Mouse (Mus musculus) myocyte (in vitro differentiated cells): ENCODE data around the gene Cables2. TPM values are rescaled to one million over a fixed set of nuclear protein-coding genes. Genes with fewer than 3 reads are reported as not detected.
"Not testable (repeated sequence)": the region's sequence is repeated elsewhere in the genome, so short reads cannot be mapped to it uniquely, and the experiment has no call there.

Experiments used
- H3K27me3 ChIP-seq: one replicate; pipeline ENCODE4 v1.6.1; 2011; ENCODE audit not compliant: control insufficient read depth, insufficient read depth, insufficient read length
- H3K36me3 ChIP-seq: one replicate; pipeline ENCODE4 v1.6.1; 2011; ENCODE audit not compliant: control insufficient read depth, insufficient read depth
- H3K4me2 ChIP-seq: one replicate; pipeline ENCODE4 v1.6.1; 2011; ENCODE audit warnings: low read depth, control low read depth
- H3K4me3 ChIP-seq: one replicate; pipeline ENCODE4 v1.5.1; 2011; ENCODE audit warnings: mild to moderate bottlenecking, control low read depth, moderate library complexity
- H3K79me2 ChIP-seq: one replicate; pipeline ENCODE4 v1.6.1; 2011; ENCODE audit not compliant: control insufficient read depth, insufficient read depth
- H3ac ChIP-seq: one replicate; pipeline ENCODE4 v1.6.1; 2011; ENCODE audit not compliant: control insufficient read depth, insufficient read length
- CEBPB ChIP-seq: IDR thresholded peaks from 2 replicates; pipeline ENCODE4 v1.6.1; 2011; ENCODE audit warnings: mild to moderate bottlenecking, moderate library complexity; ENCODE audit not compliant: poor library complexity, insufficient read depth, severe bottlenecking
- E2F4 ChIP-seq: IDR thresholded peaks from one replicate; pipeline ENCODE4 v1.6.1; 2011; ENCODE audit warnings: mild to moderate bottlenecking, control low read depth, moderate library complexity; ENCODE audit not compliant: insufficient read depth
- MAX ChIP-seq: IDR thresholded peaks from one replicate; pipeline ENCODE4 v1.6.1; 2011; ENCODE audit warnings: low read depth, mild to moderate bottlenecking, control low read depth
- MYOD1 ChIP-seq, 3 experiments: IDR thresholded peaks; one replicate each; pipeline ENCODE4 v1.6.1; 2011; ENCODE audit warnings: control low read depth in 2 of 3, low read depth in 2 of 3, mild to moderate bottlenecking in 2 of 3, moderate library complexity in 1 of 3; ENCODE audit not compliant: insufficient read length in 2 of 3, control insufficient read depth in 1 of 3
- MYOG ChIP-seq, 3 experiments: IDR thresholded peaks; one replicate each; pipeline ENCODE4 v1.6.1; 2011; ENCODE audit warnings: control low read depth in 2 of 3, low read depth in 2 of 3, mild to moderate bottlenecking in 2 of 3; ENCODE audit not compliant: insufficient read length in 2 of 3, control insufficient read depth in 1 of 3, insufficient read depth in 1 of 3
- POLR2A ChIP-seq: IDR thresholded peaks from one replicate; pipeline ENCODE4 v1.6.1; 2011; ENCODE audit warnings: low read depth, mild to moderate bottlenecking, control low read depth, moderate library complexity; ENCODE audit not compliant: insufficient read length
- POLR2AphosphoS2 ChIP-seq: IDR thresholded peaks from one replicate; pipeline ENCODE4 v1.6.1; 2011; ENCODE audit warnings: low read depth, control low read depth; ENCODE audit not compliant: insufficient read length
- REST ChIP-seq: IDR thresholded peaks from one replicate; pipeline ENCODE4 v1.6.1; 2011; ENCODE audit warnings: mild to moderate bottlenecking, control low read depth, moderate library complexity; ENCODE audit not compliant: insufficient read depth, insufficient read length
- SRF ChIP-seq: IDR thresholded peaks from one replicate; pipeline ENCODE4 v1.6.1; 2011; ENCODE audit warnings: low read depth; ENCODE audit not compliant: control insufficient read depth, insufficient read length
- TCF12 ChIP-seq: IDR thresholded peaks from one replicate; pipeline ENCODE4 v1.6.1; 2011; ENCODE audit warnings: mild to moderate bottlenecking, control low read depth; ENCODE audit not compliant: poor library complexity, insufficient read depth, severe bottlenecking
- TCF3 ChIP-seq: IDR thresholded peaks from one replicate; pipeline ENCODE4 v1.6.1; 2011; ENCODE audit warnings: low read depth, control low read depth; ENCODE audit not compliant: insufficient read length
- USF1 ChIP-seq: IDR thresholded peaks from one replicate; pipeline ENCODE4 v1.6.1; 2011; ENCODE audit warnings: low read depth, mild to moderate bottlenecking, control low read depth, moderate library complexity
- polyA plus RNA-seq: library from polyadenylated mRNA; unstranded; fragments of >200 nt; fragmentation: generic; extraction: Trizol; gene quantifications from one replicate; pipeline ENCODE4 v1.2.1, GENCODE M21; 2012; ENCODE audit warnings: missing spikeins

Gene Cables2
- polyA plus RNA-seq, 1 experiment: 6.8 TPM

GRCm38 (mm10) chr2:180260610-180261480 is 12.5 kb downstream of the Cables2 start:
- Histone ChIP-seq H3ac (no peak overlapping the region), H3K36me3 (peaks cover 6% of the 10 kb centered on the region), H3K27me3 (no peaks in the 10 kb centered on the region), H3K79me2 (peaks cover 16% of the 10 kb centered on the region), H3K4me3 (no peak overlapping the region), H3K4me2 (no peak overlapping the region)
- TF ChIP-seq POLR2AphosphoS2: peak; percentile 71
- peak; percentile 37 for TF ChIP-seq POLR2A
- no peak for TF ChIP-seq MAX
- TF ChIP-seq TCF3: no peak
- TF ChIP-seq CEBPB: no peak
- TF ChIP-seq SRF: no peak
- TF ChIP-seq MYOD1 (IDR thresholded peaks at IDR 0.05; ENCODE audit: control insufficient read depth in 1 of 3, insufficient read length in 2 of 3, low read depth in 2 of 3): no peak

DNA sequence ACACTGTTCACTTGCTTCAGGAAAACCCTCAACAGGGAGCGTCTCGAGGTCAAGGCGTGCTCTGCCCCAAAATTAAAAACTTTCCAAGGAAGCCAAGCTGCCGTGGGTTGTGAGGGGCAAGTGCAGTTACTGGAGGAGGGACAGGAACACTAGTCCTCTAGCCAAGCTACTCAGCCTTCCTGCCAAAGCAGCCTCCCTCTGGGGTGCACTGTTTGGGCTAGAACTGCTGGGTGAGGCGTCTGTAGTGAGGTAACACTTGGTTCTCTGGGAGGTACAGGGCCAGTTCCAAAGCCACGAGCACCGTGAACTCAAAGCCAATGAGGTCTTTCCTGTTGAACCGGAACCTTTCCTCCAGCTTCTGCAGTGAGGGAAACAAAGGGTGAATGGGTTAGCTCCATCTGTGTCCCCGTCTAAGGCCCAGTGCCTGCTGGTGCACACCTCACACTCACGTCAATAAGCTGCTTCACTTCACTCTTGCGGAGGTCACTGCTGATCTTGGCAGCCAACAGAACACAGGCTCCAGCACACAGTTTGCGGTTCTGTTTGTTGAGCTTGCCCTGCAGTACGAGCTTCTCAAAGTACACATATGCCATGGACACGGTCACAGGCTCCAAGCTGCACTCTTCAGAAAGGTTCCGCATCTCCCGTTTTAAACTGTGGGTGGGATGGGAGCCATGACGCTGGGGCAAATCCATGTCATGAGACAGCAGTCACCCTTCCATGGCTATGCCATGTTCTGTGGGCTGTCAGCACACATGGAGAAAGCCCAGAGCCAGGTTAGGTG is 13.3 kb downstream of the Cables2 start:
- not testable (repeated sequence) for H3K4me2 ChIP-seq, H3K4me3 ChIP-seq, H3ac ChIP-seq, H3K27me3 ChIP-seq, H3K36me3 ChIP-seq
- peaks cover 16% of the 10 kb centered on the region for H3K79me2 ChIP-seq

GRCm38 (mm10) chr2:180258951-180259484 is 14.3 kb downstream of the Cables2 start:
- not testable (repeated sequence) for H3K27me3 ChIP-seq, H3K4me3 ChIP-seq, H3K36me3 ChIP-seq, H3ac ChIP-seq, H3K4me2 ChIP-seq
- H3K79me2 ChIP-seq: peaks cover 16% of the 10 kb centered on the region
- TF ChIP-seq POLR2AphosphoS2: peak; percentile 59

GRCm38 (mm10) chr2:180257963-180258865 is 15.1 kb downstream of the Cables2 start:
- peaks cover 6% of the 10 kb centered on the region for H3K36me3 ChIP-seq
- peaks cover 16% of the 10 kb centered on the region for H3K79me2 ChIP-seq
- peak overlapping the region; percentile 95 for H3K4me2 ChIP-seq
- TF ChIP-seq POLR2AphosphoS2 (peak; percentile 15), MYOD1 (IDR thresholded peaks at IDR 0.05; ENCODE audit: control insufficient read depth in 1 of 3, insufficient read length in 2 of 3, low read depth in 2 of 3) (peak in 1 of 3 experiments; percentile 14), TCF3 (no peak)
- H3ac ChIP-seq: peak overlapping the region; percentile 48
- H3K27me3 ChIP-seq: no peaks in the 10 kb centered on the region
- peak overlapping the region; percentile 85 for H3K4me3 ChIP-seq

DNA sequence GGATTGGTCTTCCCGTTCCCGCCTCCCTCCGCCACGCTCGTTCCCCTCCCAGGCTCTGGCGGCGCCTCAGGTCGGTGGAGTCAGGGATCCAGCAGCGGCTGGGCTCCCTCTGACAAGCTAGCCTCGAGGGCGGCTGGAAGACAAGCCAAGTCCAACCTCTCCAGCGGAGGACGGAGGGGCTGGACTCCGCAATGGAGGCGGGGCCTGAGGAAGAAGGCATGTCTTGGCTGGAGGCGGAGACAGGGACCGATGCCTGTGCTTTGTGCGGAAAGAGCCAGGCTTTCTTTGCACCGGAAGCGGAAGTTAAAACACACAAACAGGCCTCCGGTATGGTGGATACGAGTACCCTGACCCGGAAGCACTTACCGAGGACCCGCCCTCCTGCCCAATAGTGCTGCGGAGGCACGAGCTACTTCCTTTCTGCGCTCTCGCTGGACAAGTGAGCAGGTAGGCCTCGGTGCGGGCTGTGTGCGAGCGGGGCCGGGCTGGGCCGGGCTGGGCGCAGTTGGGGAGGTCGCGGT is 16.2 kb downstream of the Cables2 start, which contains the start of gene Rps21:
Gene Rps21, plus strand, starts transcription at position 377 of the 521 bp plus-strand sequence.
- Histone ChIP-seq H3K4me2 (peak within 1 kb of the TSS; percentile 95), H3K79me2 (peaks cover 16% of the 10 kb centered on the region), H3K4me3 (peak within 1 kb of the TSS; percentile 85), H3K27me3 (no peaks in the 10 kb centered on the region), H3K36me3 (peaks cover 6% of the 10 kb centered on the region), H3ac (peak within 1 kb of the TSS; percentile 48)
- TF ChIP-seq POLR2A (peak; percentile 83), USF1 (no peak), REST (peak; percentile 49), TCF12 (no peak), MAX (no peak), TCF3 (no peak), MYOD1 (IDR thresholded peaks at IDR 0.05; ENCODE audit: control insufficient read depth in 1 of 3, insufficient read length in 2 of 3, low read depth in 2 of 3) (no peak), POLR2AphosphoS2 (peak; percentile 90), CEBPB (no peak), E2F4 (no peak), SRF (no peak), MYOG (IDR thresholded peaks at IDR 0.05; ENCODE audit: control insufficient read depth in 1 of 3, insufficient read depth in 1 of 3, insufficient read length in 2 of 3, low read depth in 2 of 3) (peak in 1 of 3 experiments; percentile 12)
